Mouse (Mus musculus) CD4-positive, CD25-positive, alpha-beta regulatory T cell, adult 4 months (primary cell): ENCODE results near the gene Siglece. TPM values are rescaled to one million over a fixed set of nuclear protein-coding genes. Genes with fewer than 3 reads are reported as not detected.
"Not testable (repeated sequence)": the region's sequence is repeated elsewhere in the genome, so short reads cannot be mapped to it uniquely, and the experiment has no call there.

ENCODE experiments used
- ATAC-seq: one replicate; pipeline ENCODE4 v1.8.0; 2017
- polyA plus RNA-seq, 2 experiments: library from polyadenylated mRNA; unstranded; fragments of 100-300 nt; shearing (Covaris generic); gene quantifications; one replicate each; pipeline ENCODE4 v1.2.1; 2017

Siglece gene
- 1 to 10 TPM in 1 of 2 experiments, under 1 TPM in 1; 0.28 to 1.3 TPM for polyA plus RNA-seq

GRCm38 (mm10) chr7:43660002-43660401, at the start of gene Siglece:
TSS of gene Siglece (minus strand) at chr7:43660161.
- no peak for ATAC-seq

- ATAC-seq = no peak
These were observed 30.2 kb upstream of the Siglece start, which contains the start of gene Klk14 for GRCm38 (mm10) chr7:43690118-43690517. TSS of gene Klk14 (plus strand) at chr7:43690418.

- ATAC-seq = no peak
These were observed 25.1 kb upstream of the Siglece start for GRCm38 (mm10) chr7:43685088-43685487.

- not testable (repeated sequence) for ATAC-seq
These were observed 22.6 kb upstream of the Siglece start for GRCm38 (mm10) chr7:43682511-43682910.

- ATAC-seq = no peak
These were observed 21.0 kb upstream of the Siglece start for GRCm38 (mm10) chr7:43680960-43681359.

GRCm38 (mm10) chr7:43678517-43678916, 18.6 kb upstream of the Siglece start:
- ATAC-seq = peak; percentile 39

GRCm38 (mm10) chr7:43675091-43675490, 15.1 kb upstream of the Siglece start:
- ATAC-seq = no peak

GRCm38 (mm10) chr7:43672581-43673260, 12.8 kb upstream of the Siglece start:
- no peak for ATAC-seq

GRCm38 (mm10) chr7:43671809-43672580, 12.0 kb upstream of the Siglece start, which contains the start of gene Ctu1:
TSS of gene Ctu1 (plus strand) at chr7:43672016.
- peak; percentile 98 for ATAC-seq

- no peak for ATAC-seq
These were observed 11.3 kb upstream of the Siglece start for GRCm38 (mm10) chr7:43671064-43671808.

- ATAC-seq = no peak
These were observed 8.6 kb upstream of the Siglece start for GRCm38 (mm10) chr7:43668582-43668981.

- ATAC-seq = not testable (repeated sequence)
These were observed 7.3 kb upstream of the Siglece start for GRCm38 (mm10) chr7:43667221-43667620.

GRCm38 (mm10) chr7:43662804-43663203, 2.8 kb upstream of the Siglece start:
- ATAC-seq = no peak

GRCm38 (mm10) chr7:43656232-43656631, 3.7 kb downstream of the Siglece start:
- ATAC-seq = no peak

GRCm38 (mm10) chr7:43654519-43654918, 5.4 kb downstream of the Siglece start:
- no peak for ATAC-seq

- no peak for ATAC-seq
These were observed 7.3 kb downstream of the Siglece start for GRCm38 (mm10) chr7:43652683-43653082.

GRCm38 (mm10) chr7:43643046-43643652, 16.8 kb downstream of the Siglece start:
- ATAC-seq = no peak

GRCm38 (mm10) chr7:43642587-43642986, 17.4 kb downstream of the Siglece start:
- ATAC-seq = no peak

GRCm38 (mm10) chr7:43637118-43637517, 22.8 kb downstream of the Siglece start:
- no peak for ATAC-seq

GRCm38 (mm10) chr7:43636194-43636593, 23.8 kb downstream of the Siglece start:
- ATAC-seq = no peak

- no peak for ATAC-seq
These were observed 25.5 kb downstream of the Siglece start, which contains the start of gene Ceacam18 for GRCm38 (mm10) chr7:43634500-43634899. TSS of gene Ceacam18 (plus strand) at chr7:43634707.

- no peak for ATAC-seq
These were observed 26.0 kb downstream of the Siglece start for GRCm38 (mm10) chr7:43633940-43634339.
